ENCODE assay signal across 8 mouse cellular contexts in the genomic region with DNA sequence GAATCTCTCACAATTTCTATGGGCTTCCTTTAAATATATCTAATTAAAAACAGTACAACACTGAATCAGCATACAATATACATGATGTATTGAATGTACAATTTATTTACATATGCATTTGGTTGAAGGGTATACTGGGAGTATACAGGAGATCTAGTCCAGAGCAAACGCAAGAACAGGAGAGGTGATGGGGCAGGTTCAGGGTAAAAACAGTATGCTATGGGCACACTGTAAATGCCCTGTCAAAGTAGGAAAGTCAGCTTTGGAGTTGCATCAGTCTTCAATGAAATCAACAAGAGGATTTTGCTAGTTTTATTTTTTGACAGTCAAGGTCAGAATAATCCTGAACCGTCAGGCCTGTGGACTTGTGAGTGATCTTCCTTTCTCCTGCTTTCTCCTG. TPM values are rescaled to one million over a fixed set of nuclear protein-coding genes. Genes with fewer than 3 reads are reported as not detected.
DNase-seq lines count a peak whose midpoint lies in the region; ATAC-seq and TF ChIP-seq lines count a peak whose summit lies in the region.

No protein-coding gene starts in this region.

- H3K4me1 ChIP-seq in heart, embryonic 13.5 days: peaks cover 14% of the 10 kb centered on the region
- H3K4me1 ChIP-seq in hindbrain, embryonic 13.5 days (replicated peaks): peaks cover 2% of the 10 kb centered on the region; the same call in 1 of the 2 replicates
- H3K4me1 ChIP-seq in midbrain, embryonic 11.5 days (ENCODE audit: control insufficient read depth, insufficient read depth, low read length): no peaks in the 10 kb centered on the region

- peak overlapping the region; percentile 84 for H3K27ac ChIP-seq in heart, embryonic 13.5 days (replicated peaks)
- no peak overlapping the region for H3K27ac ChIP-seq in hindbrain, embryonic 13.5 days
- H3K27ac ChIP-seq in midbrain, embryonic 11.5 days (ENCODE audit: low read depth, low read length): no peak overlapping the region

- intact Hi-C loops in heart, postnatal 25 days (cut with DNase I): loop anchor here (10.0 kb wide), 1 partner anchor 208 kb away; the partner anchor contains the start of genes Gm6899 and Vrk2

- ATAC-seq in heart, embryonic 13.5 days (ENCODE audit: extremely low read depth, insufficient number of reproducible peaks, low FRiP score, low TSS enrichment): no peak
- ATAC-seq in Patski: peak; percentile 26
- ATAC-seq in hindbrain, embryonic 13.5 days (ENCODE audit: low FRiP score): no peak; the same call in 1 of the 2 replicates
- peak; percentile 28; the same call in 1 of the 2 replicates for ATAC-seq in midbrain, embryonic 11.5 days (ENCODE audit: low FRiP score)

- whole genome bisulfite sequencing in heart, embryonic 13.5 days: 63% methylated on average over 2 of the region's 2 CpGs
- 58% methylated on average over 2 of the region's 2 CpGs for WGBS in hindbrain, embryonic 13.5 days
- WGBS in midbrain, embryonic 11.5 days: 71% methylated on average over 2 of the region's 2 CpGs

- H3K4me3 ChIP-seq in heart, embryonic 13.5 days: peak overlapping the region; percentile 78
- H3K4me3 ChIP-seq in hindbrain, embryonic 13.5 days: peak overlapping the region; percentile 73
- peak overlapping the region; percentile 61 for H3K4me3 ChIP-seq in midbrain, embryonic 11.5 days (ENCODE audit: low read depth, low read length)

- in situ Hi-C loops in Patski (cut with MboI; ENCODE audit: low pct_unique_long_range_greater_than_20kb): loop anchor here (5.0 kb wide), 1 partner anchor 206 kb away; the partner anchor contains the start of genes Gm6899 and Vrk2

- H3K36me3 ChIP-seq in heart, embryonic 13.5 days: no peaks in the 10 kb centered on the region
- H3K36me3 ChIP-seq in hindbrain, embryonic 13.5 days: no peaks in the 10 kb centered on the region
- no peaks in the 10 kb centered on the region for H3K36me3 ChIP-seq in midbrain, embryonic 11.5 days (ENCODE audit: control insufficient read depth, insufficient read depth, low read length)

- CTCF ChIA-PET in Patski (lab: Charles Lee): no interaction called here

- peak overlapping the region; percentile 87 for H3K9ac ChIP-seq in heart, embryonic 13.5 days
- peak overlapping the region; percentile 71 for H3K9ac ChIP-seq in hindbrain, embryonic 13.5 days
- H3K9ac ChIP-seq in midbrain, embryonic 11.5 days (ENCODE audit: low read length): peak overlapping the region; percentile 85

- no peaks in the 10 kb centered on the region for H3K9me3 ChIP-seq in heart, embryonic 13.5 days
- no peaks in the 10 kb centered on the region for H3K9me3 ChIP-seq in hindbrain, embryonic 13.5 days
- H3K9me3 ChIP-seq in midbrain, embryonic 11.5 days (ENCODE audit: control insufficient read depth, low read length): no peaks in the 10 kb centered on the region

- no peak for TF ChIP-seq CTCF in Patski (IDR thresholded peaks at IDR 0.05)

- no peaks in the 10 kb centered on the region for H3K27me3 ChIP-seq in heart, embryonic 13.5 days (replicated peaks)
- peaks cover 14% of the 10 kb centered on the region for H3K27me3 ChIP-seq in Patski
- H3K27me3 ChIP-seq in hindbrain, embryonic 13.5 days: no peaks in the 10 kb centered on the region
- no peaks in the 10 kb centered on the region for H3K27me3 ChIP-seq in midbrain, embryonic 11.5 days (ENCODE audit: control insufficient read depth, insufficient read depth, low read length)

- no peak for DNase-seq in heart, postnatal 25 days (ENCODE audit: low spot score)
- no peak for DNase-seq in Patski (ENCODE audit: low read depth, low spot score)
- DNase-seq in midbrain, embryonic 11.5 days (ENCODE audit: low spot score, missing footprints): no peak
- DNase-seq in cerebellum, adult 18-20 months: no peak
- no peak for DNase-seq in urinary bladder, postnatal 4 days (ENCODE audit: low spot score in 2 of 2)
- no peak for DNase-seq in kidney, adult 8-10 months

- peak overlapping the region; percentile 82 for H3K4me2 ChIP-seq in heart, embryonic 13.5 days
- H3K4me2 ChIP-seq in hindbrain, embryonic 13.5 days: peak overlapping the region; percentile 74
- peak overlapping the region; percentile 45 for H3K4me2 ChIP-seq in midbrain, embryonic 11.5 days

- POLR2A ChIA-PET in Patski (lab: Charles Lee): interaction anchor here (0.5 to 0.6 kb wide), 2 partner anchors 11 to 888 kb away, joined by 3 to 4 read pairs; no protein-coding TSS in a partner anchor

RNA-seq across cellular contexts. Expression of gene Fancl, which starts 0.7 kb away (rescaled TPM):
- 23.9 and 24.1 TPM in 2 replicates for polyA plus RNA-seq in heart, embryonic 13.5 days (2015; fragmentation: Nextera tagmentation; extraction: Ambion mirVana)
- 1 to 10 TPM; 7.0 to 7.5 TPM for total RNA-seq in heart, postnatal 25 days (2021)
- 16.7 TPM for polyA plus RNA-seq in Patski (2021)
- 13.2 and 14.7 TPM in 2 replicates for polyA plus RNA-seq in hindbrain, embryonic 13.5 days (2015; fragmentation: Nextera tagmentation; extraction: Ambion mirVana)
- polyA plus RNA-seq in midbrain, embryonic 11.5 days (2014; fragmentation: Nextera tagmentation; extraction: Ambion mirVana): 34.7 and 37.6 TPM in 2 replicates

Comparison
In these comparisons a context has a peak if more than half of its experiments do, and no peak if none do; other contexts are left out.
1. ATAC-seq: peak in Patski (single experiment) and midbrain, embryonic 11.5 days (single experiment); none in heart, embryonic 13.5 days (single experiment) and hindbrain, embryonic 13.5 days (single experiment).
2. Peak in every context shown above with its lines, with median percentiles within 50 percentile points of each other: H3K4me2 ChIP-seq, H3K4me3 ChIP-seq and H3K9ac ChIP-seq.